Mouse (Mus musculus): ENCODE results near the gene Cars.

- TF ChIP-seq TAL1 (IDR thresholded peaks at IDR 0.05; ENCODE audit: low read length) (no peak), GATA1 (IDR thresholded peaks at IDR 0.05; ENCODE audit: low read length) (no peak)
Measured at GRCm38 (mm10) chr7:143587586-143587985, 12.3 kb downstream of the Cars start.

All from erythroblast, embryonic 14.5 days (primary cell).